Mouse (Mus musculus) midbrain, embryonic 10.5 days (tissue): Measurements from ENCODE around the gene Kcnj15. TPM values are rescaled to one million over a fixed set of nuclear protein-coding genes. Genes with fewer than 3 reads are reported as not detected.

Experiments
- DNase-seq: peaks from one replicate; pipeline ENCODE4 v3.0.0-alpha.2; 2017; ENCODE audit warnings: low spot score
- H3K27ac ChIP-seq: fragments of 300-500 bp; sonication (generic); replicated peaks from 2 replicates; pipeline ENCODE4 v1.5.1; 2016; ENCODE audit warnings: mild to moderate bottlenecking
- H3K27me3 ChIP-seq: fragments of 300-500 bp; sonication (generic); 2 replicates; pipeline ENCODE4 v1.6.1; 2016; ENCODE audit warnings: low read depth, mild to moderate bottlenecking; ENCODE audit not compliant: poor library complexity, severe bottlenecking
- H3K36me3 ChIP-seq: fragments of 300-500 bp; sonication (generic); 2 replicates; pipeline ENCODE4 v1.6.1; 2016; ENCODE audit warnings: mild to moderate bottlenecking, moderate library complexity
- H3K4me1 ChIP-seq: fragments of 300-500 bp; sonication (generic); 2 replicates; pipeline ENCODE4 v1.6.1; 2016
- H3K4me3 ChIP-seq: fragments of 300-500 bp; sonication (generic); 2 replicates; pipeline ENCODE4 v1.5.1; 2016; ENCODE audit warnings: mild to moderate bottlenecking, moderate library complexity
- H3K9me3 ChIP-seq: fragments of 300-500 bp; sonication (generic); replicated peaks from 2 replicates; pipeline ENCODE4 v1.6.1; 2016; ENCODE audit warnings: mild to moderate bottlenecking
- WGBS: fragments of 180-500 bp; shearing (Covaris S2); methylation state at CpG from one replicate; pipeline ENCODE4 v1.1.7; 2016; 5-methylcytosine and 5-hydroxymethylcytosine counted together
- polyA plus RNA-seq: library from polyadenylated mRNA; unstranded; fragments of >200 nt; fragmentation: Nextera tagmentation; extraction: Ambion mirVana; gene quantifications from 2 replicates; pipeline ENCODE4 v1.2.1, GENCODE M21; 2016

Kcnj15 gene
- polyA plus RNA-seq, 1 experiment from 2014 or later, result 0.17 TPM

DNA sequence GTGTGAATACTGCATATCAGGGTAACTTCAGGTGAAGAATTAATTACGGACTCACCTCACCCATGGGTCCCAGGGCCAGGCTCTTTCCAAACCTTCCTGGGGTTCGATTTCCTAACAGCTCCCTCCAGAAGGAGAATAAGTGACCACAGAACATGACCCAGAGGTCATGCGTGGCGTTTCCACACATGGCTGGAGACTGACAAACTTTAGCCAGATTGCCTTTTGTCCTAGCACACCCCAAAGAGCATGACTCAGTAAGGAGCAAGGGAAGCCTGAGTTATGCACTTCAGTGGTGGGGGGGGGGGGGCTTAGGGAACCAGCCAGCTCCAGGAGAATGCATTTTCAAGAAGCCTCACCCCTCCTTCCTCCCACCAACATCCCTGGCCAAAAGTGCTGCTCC is 2.1 kb downstream of the Kcnj15 start:
- Histone ChIP-seq H3K36me3 (no peaks in the 10 kb centered on the region), H3K27me3 (peaks cover 5% of the 10 kb centered on the region; the same call in 1 of the 2 replicates), H3K4me1 (no peaks in the 10 kb centered on the region), H3K27ac (no peak overlapping the region), H3K9me3 (no peaks in the 10 kb centered on the region), H3K4me3 (no peak overlapping the region)
- 75% methylated on average over 4 of the region's 4 CpGs for WGBS
- DNase-seq, result no peak

DNA sequence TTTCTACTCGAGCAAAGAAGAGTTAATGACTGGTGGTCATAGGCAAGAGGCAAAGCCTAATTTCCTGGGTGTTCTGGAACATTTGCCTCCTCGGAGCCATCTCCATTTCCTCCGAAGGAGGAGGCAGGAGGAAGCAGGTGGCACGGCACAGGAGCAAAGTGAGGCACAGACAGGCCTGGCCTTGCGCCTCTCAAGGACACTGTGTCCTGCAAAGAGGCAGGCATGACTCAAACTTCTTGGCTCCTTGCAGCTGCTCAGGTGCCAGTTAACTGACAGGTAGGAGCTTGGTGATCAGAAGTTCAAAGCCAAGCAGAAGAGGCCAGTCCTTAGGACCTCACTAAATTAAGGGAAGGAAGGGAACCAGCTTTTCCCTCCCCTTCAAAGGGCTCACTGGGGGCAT is 3.3 kb downstream of the Kcnj15 start:
- no peak for DNase-seq
- Histone ChIP-seq H3K36me3 (no peaks in the 10 kb centered on the region), H3K27ac (no peak overlapping the region), H3K4me1 (no peaks in the 10 kb centered on the region), H3K9me3 (no peaks in the 10 kb centered on the region), H3K27me3 (peaks cover 5% of the 10 kb centered on the region; the same call in 1 of the 2 replicates), H3K4me3 (no peak overlapping the region)
- 78% methylated on average over 5 of the region's 5 CpGs for WGBS

DNA sequence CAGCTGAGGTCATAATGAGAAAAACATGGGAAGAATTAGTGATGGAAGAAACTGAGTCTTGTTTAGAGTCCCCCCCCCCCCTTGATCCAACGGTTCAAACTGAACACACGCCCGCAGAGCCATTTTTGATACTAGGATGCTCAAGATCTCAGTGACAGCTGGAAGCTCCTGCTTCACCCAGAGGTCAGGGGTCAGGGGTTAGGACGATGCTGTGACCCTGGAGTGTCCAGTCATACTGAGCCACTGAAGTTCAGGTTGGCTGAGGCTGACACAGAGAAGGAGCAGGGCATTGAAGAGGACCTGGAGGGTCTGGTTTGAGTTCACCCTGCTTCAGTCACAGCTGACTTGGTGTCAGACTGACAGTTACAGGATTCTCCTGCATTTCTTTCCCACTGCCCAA is 4.4 kb downstream of the Kcnj15 start:
- no peak overlapping the region for H3K27ac ChIP-seq
- no peaks in the 10 kb centered on the region for H3K9me3 ChIP-seq
- WGBS, result 76% methylated on average over 4 of the region's 4 CpGs
- H3K4me3 ChIP-seq, result no peak overlapping the region
- H3K36me3 ChIP-seq, result no peaks in the 10 kb centered on the region
- no peak for DNase-seq
- H3K27me3 ChIP-seq, result peaks cover 5% of the 10 kb centered on the region; the same call in 1 of the 2 replicates
- no peaks in the 10 kb centered on the region for H3K4me1 ChIP-seq

DNA sequence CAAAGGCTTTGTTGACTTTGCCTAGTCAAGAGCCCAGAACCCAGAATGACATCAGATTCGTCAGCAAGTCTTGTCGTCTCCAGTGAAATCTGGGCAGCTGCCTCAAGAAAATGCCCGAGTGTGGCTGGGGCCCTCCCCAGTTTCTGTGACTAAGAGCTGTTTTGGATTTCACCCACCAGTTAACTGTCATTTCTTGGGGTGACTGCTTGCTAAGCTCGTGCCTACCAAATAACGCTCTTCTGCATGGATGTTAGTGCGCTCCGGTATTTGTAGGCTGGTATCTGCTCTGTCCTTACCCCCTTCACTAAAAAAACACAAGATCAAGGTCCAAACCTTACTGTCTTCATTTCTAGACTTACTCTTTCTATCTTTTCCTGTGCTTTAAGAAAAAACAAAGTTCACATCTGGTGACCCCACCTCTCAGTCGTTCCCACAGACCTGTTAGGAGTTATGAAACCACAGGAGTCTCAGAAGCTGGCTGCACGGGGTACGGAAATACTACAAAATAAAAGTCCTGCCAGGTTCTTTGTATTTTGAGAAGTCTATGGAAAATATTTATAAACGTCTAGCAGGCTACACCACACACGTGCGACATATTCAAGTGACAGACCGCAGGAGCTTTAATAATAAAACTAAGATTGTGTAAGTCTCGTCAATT is 5.5 kb downstream of the Kcnj15 start:
- Histone ChIP-seq H3K36me3 (no peaks in the 10 kb centered on the region), H3K4me3 (no peak overlapping the region), H3K27me3 (peaks cover 5% of the 10 kb centered on the region; the same call in 1 of the 2 replicates), H3K27ac (no peak overlapping the region), H3K9me3 (no peaks in the 10 kb centered on the region), H3K4me1 (no peaks in the 10 kb centered on the region)
- WGBS, result 86% methylated on average over 15 of the region's 15 CpGs
- no peak for DNase-seq

DNA sequence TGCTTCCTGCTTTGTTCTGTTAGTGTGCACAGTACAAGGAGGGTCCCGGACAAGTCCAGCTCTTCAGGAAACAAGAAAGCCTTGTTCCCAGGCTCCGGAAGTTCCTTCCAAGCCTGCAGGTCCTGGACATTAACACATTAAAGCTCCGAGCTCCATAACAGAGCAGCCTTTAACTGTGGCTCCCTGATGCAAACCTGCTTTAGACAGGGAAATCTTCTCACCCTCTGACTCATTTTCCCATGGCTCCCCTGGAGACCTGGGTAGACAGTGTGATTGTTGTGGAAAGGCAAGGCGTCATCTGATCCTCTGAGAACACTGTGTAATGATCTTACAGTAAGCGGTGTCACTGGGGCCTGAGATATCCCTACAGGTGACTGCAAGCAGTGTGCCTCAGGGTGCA is 7.0 kb downstream of the Kcnj15 start:
- Histone ChIP-seq H3K27me3 (no peaks in the 10 kb centered on the region), H3K27ac (no peak overlapping the region), H3K9me3 (no peaks in the 10 kb centered on the region), H3K4me1 (no peaks in the 10 kb centered on the region), H3K36me3 (no peaks in the 10 kb centered on the region), H3K4me3 (no peak overlapping the region)
- no peak for DNase-seq
- WGBS, result 79% methylated on average over 5 of the region's 5 CpGs

DNA sequence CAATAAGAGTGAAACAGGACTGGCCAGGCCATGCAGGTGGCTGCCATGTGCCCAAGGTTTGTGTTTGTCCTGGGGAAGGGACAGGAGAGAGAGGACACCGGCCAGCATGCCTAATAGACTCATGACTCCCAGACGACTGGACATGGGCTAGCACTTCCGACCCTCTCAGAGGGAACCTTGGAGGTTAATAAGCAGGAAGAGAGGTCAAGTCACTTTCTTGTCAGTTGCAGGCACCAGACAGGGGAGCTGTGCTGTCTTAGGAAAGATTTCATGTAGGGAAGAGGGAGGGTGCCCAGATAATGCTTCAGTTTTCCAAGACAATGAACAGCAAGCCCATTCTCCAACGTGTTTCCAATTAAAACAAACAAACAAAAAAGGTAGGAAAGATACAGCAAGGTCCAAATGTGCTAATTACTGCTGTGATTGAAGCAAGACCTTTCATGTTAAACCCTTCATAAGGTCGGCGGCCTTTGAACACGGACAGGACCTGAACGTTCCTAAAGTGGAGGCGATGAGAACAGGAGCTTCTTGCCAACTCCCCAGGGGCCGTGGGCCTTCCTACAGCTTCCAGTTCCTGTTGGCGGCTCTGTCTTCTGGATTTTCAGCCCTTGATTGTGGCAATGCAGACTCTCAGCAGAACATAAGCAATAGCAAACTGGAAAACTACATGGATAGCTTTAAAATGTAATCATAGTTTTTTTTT is 10.3 kb downstream of the Kcnj15 start:
- no peaks in the 10 kb centered on the region for H3K36me3 ChIP-seq
- no peaks in the 10 kb centered on the region for H3K27me3 ChIP-seq
- H3K4me1 ChIP-seq, result no peaks in the 10 kb centered on the region
- H3K9me3 ChIP-seq, result no peaks in the 10 kb centered on the region; the same call in 1 of the 2 replicates
- 61% methylated on average over 11 of the region's 11 CpGs for WGBS
- no peak for DNase-seq
- no peak overlapping the region for H3K27ac ChIP-seq
- no peak overlapping the region for H3K4me3 ChIP-seq

DNA sequence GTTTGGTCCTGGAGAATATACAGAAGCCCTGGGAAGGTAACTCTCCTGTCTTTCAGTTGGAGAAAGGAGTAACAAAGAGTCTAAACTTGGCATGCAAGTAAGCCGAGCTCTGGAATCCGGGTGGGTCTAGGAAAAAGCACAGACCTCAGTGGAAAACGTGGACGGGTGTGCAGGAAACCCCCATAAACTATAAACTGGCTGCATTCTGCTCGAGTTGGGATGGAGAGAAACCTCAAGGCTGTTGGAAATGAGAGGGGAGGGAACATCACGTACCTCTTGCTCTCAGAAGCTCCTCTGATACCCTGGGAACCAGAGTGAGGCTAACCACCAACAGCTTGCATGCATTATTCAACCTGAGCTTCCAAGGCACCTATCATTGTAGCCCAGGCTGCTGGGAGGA is 12.3 kb downstream of the Kcnj15 start:
- no peaks in the 10 kb centered on the region for H3K36me3 ChIP-seq
- 84% methylated on average over 6 of the region's 6 CpGs for WGBS
- no peaks in the 10 kb centered on the region for H3K4me1 ChIP-seq
- H3K9me3 ChIP-seq, result no peaks in the 10 kb centered on the region; the same call in 1 of the 2 replicates
- H3K27ac ChIP-seq, result no peak overlapping the region
- DNase-seq, result no peak
- no peak overlapping the region for H3K4me3 ChIP-seq
- H3K27me3 ChIP-seq, result no peaks in the 10 kb centered on the region

DNA sequence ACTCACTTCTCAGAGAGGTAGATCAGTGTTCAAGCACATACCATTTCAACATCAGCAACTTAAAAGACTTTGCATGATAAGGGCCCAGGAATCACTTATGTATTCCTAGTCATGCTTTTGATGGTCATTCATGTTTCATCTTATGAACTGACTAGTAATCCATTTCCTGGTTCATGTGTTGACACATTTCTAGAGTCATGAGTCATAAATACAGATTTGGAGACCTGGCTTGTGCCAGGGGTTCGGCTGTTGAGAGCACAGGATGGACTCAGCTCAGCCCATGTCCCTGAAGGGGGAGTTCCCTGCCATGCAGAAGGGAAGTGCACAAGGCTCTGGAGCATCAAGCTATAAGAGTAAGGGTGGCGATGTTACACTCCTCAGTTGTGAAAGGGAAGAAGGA is 15.7 kb downstream of the Kcnj15 start:
- Histone ChIP-seq H3K36me3 (no peaks in the 10 kb centered on the region), H3K4me1 (no peaks in the 10 kb centered on the region), H3K27me3 (no peaks in the 10 kb centered on the region), H3K27ac (no peak overlapping the region), H3K9me3 (no peaks in the 10 kb centered on the region; the same call in 1 of the 2 replicates), H3K4me3 (no peak overlapping the region)
- WGBS, result 82% methylated on average over 2 of the region's 2 CpGs
- no peak for DNase-seq

DNA sequence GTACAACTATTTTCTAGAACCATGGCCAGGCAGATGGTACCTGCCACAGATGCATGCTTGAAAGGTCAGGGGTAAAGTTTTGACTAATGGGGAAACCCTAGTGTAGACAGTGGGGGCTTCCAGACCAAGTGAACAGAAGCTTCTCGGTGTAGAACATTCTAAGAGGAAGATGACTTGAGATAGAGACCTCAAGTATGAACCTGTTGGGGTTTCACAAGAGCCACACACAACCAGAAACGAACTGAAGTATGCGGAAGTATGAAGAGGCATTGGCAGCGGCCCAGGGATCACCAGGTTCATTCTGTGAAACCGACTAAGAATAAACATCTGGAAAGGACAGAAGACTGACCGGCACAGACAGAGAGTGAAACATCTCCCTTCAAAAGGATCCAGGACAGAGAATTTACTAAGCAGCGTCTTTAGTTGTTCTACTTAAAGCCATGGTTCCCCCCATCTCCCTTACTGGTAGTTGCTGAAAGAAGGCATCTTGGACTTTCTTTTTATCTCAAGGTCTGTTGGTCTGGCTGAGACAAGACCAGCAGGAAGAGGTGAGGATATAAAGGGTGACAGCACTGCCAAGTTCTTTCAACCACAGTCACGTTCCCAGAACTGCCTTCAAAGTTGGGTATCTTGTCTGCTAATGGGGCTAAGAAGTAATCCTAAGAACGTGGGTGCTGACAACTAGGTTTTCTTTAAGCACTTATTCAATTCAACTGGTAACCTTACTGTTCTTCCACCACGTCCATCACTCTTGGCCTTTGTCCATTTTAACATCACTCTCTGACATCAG is 18.6 kb downstream of the Kcnj15 start:
- Histone ChIP-seq H3K4me1 (no peaks in the 10 kb centered on the region), H3K4me3 (no peak overlapping the region), H3K27ac (no peak overlapping the region), H3K9me3 (no peaks in the 10 kb centered on the region; the same call in 1 of the 2 replicates), H3K27me3 (no peaks in the 10 kb centered on the region), H3K36me3 (no peaks in the 10 kb centered on the region)
- no peak for DNase-seq
- 88% methylated on average over 10 of the region's 10 CpGs for WGBS

DNA sequence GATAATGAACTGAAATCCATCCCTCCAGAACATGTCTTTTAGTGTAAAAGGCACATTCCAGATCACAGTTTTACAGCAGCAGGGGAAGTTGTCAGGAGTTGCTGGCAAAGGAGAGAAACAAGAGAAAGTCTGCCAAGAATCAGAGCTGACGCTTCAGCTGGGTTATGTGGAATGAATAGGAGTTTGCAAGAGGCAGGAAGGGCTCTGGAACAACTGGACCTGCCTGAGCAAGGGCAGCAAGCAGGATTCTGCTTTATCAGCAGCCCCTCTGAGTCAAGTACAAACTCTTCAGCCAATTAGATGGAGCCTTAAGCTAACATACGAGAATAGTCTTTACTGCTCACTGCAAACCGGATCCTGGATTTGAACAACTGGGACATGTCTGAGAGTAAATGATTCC is 21.7 kb downstream of the Kcnj15 start:
- no peaks in the 10 kb centered on the region for H3K4me1 ChIP-seq
- 84% methylated on average over 3 of the region's 3 CpGs for WGBS
- no peaks in the 10 kb centered on the region for H3K36me3 ChIP-seq
- no peak overlapping the region for H3K4me3 ChIP-seq
- DNase-seq, result no peak
- H3K9me3 ChIP-seq, result no peaks in the 10 kb centered on the region
- no peaks in the 10 kb centered on the region for H3K27me3 ChIP-seq
- no peak overlapping the region for H3K27ac ChIP-seq

DNA sequence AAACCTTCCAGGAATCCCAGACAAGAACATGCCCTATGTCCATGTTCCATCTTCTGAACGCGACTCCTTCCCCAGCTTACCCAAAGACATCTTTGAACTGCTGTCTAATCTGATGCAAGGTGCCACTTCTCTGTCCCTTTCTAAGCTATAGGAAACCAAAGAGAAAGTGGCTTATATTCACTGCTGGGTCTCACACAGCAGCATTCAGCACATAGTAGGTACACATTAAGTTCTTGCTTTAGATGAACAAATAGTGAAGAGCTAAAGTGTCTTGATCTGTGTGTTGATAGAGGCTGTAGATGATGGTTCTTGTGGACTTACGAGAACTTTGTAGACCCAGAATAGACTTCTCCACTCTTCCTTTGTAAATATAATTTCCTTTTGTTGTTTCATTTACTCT is 23.0 kb downstream of the Kcnj15 start:
- Histone ChIP-seq H3K27ac (no peak overlapping the region), H3K36me3 (no peaks in the 10 kb centered on the region), H3K9me3 (no peaks in the 10 kb centered on the region), H3K4me1 (no peaks in the 10 kb centered on the region), H3K27me3 (no peaks in the 10 kb centered on the region), H3K4me3 (no peak overlapping the region)
- WGBS, result 93% methylated on average over 3 of the region's 3 CpGs
- no peak for DNase-seq

DNA sequence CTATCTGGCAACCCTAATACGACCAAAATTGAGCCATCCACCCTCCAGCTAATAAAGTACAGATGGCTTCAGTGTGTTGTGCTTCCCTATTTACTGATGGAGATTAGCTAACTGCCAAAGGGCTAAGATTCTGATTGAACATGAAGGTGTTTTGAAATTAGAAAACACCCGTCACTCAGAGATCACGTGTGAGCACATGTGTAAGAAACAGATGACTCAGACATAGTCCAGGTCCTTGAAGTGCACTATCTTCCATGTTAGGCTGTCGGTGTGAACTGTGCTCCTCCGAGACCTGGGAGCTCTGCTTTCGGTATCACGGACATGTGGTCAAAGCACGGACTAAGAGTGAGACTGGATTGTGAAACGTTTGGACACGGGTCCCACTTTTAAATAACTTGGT is 26.0 kb downstream of the Kcnj15 start:
- no peaks in the 10 kb centered on the region for H3K27me3 ChIP-seq
- H3K9me3 ChIP-seq, result no peaks in the 10 kb centered on the region
- H3K27ac ChIP-seq, result no peak overlapping the region
- no peaks in the 10 kb centered on the region for H3K4me1 ChIP-seq
- H3K36me3 ChIP-seq, result no peaks in the 10 kb centered on the region
- no peak overlapping the region for H3K4me3 ChIP-seq
- WGBS, result 90% methylated on average over 10 of the region's 10 CpGs
- no peak for DNase-seq
